Mouse (Mus musculus) embryonic facial prominence, embryonic 10.5 days (tissue): Measurements from ENCODE around the gene Dchs2. TPM values are rescaled to one million over a fixed set of nuclear protein-coding genes. Genes with fewer than 3 reads are reported as not detected.

Source experiments
- DNase-seq: peaks from one replicate; pipeline ENCODE4 v3.0.0-alpha.2; 2017; ENCODE audit warnings: low spot score
- H3K27ac ChIP-seq: fragments of 300-500 bp; sonication (generic); replicated peaks from 2 replicates; pipeline ENCODE4 v1.5.1; 2016; ENCODE audit warnings: mild to moderate bottlenecking
- H3K27me3 ChIP-seq: fragments of 300-500 bp; sonication (generic); replicated peaks from 2 replicates; pipeline ENCODE4 v1.6.1; 2016; ENCODE audit warnings: low read depth, mild to moderate bottlenecking; ENCODE audit not compliant: poor library complexity, severe bottlenecking
- H3K36me3 ChIP-seq: fragments of 300-500 bp; sonication (generic); replicated peaks from 2 replicates; pipeline ENCODE4 v1.6.1; 2016; ENCODE audit warnings: mild to moderate bottlenecking, moderate library complexity
- H3K4me1 ChIP-seq: fragments of 300-500 bp; sonication (generic); 2 replicates; pipeline ENCODE4 v1.6.1; 2016
- H3K4me3 ChIP-seq: fragments of 300-500 bp; sonication (generic); 2 replicates; pipeline ENCODE4 v1.5.1; 2016; ENCODE audit warnings: mild to moderate bottlenecking, moderate library complexity
- H3K9me3 ChIP-seq: fragments of 300-500 bp; sonication (generic); 2 replicates; pipeline ENCODE4 v1.6.1; 2016; ENCODE audit warnings: mild to moderate bottlenecking
- WGBS: fragments of 180-500 bp; shearing (Covaris S2); methylation state at CpG from one replicate; pipeline ENCODE4 v1.1.7; 2016; 5-methylcytosine and 5-hydroxymethylcytosine counted together
- polyA plus RNA-seq: library from polyadenylated mRNA; unstranded; fragments of >200 nt; fragmentation: Nextera tagmentation; extraction: Ambion mirVana; gene quantifications from 2 replicates; pipeline ENCODE4 v1.2.1, GENCODE M21; 2016

Dchs2 gene
- polyA plus RNA-seq, 1 experiment from 2014 or later = 0.04 TPM

DNA sequence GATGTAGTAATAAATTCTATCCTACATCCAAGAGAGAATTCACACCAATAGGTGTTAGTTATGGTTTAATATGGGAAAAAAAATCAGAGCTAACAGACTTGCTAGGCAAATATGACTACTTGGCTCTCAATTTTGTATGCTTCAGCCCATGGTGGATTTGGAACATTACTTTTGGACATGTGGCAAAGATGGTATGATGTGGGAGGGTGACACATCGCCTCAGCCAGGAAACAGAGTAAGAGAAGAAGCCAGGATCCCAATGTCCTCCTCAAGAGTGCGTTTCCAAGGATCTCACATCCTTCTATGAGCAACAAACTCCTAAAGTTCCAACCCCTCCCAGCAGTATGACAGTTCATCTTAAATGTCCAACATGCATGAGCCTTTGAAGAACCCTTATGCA, 92.4 kb downstream of the Dchs2 start:
- no peaks in the 10 kb centered on the region for H3K36me3 ChIP-seq
- DNase-seq = no peak
- H3K27me3 ChIP-seq = no peaks in the 10 kb centered on the region
- WGBS = 86% methylated on average over 2 of the region's 2 CpGs
- no peaks in the 10 kb centered on the region for H3K9me3 ChIP-seq
- H3K27ac ChIP-seq = no peak overlapping the region
- H3K4me3 ChIP-seq = no peak overlapping the region
- no peaks in the 10 kb centered on the region for H3K4me1 ChIP-seq

- DNase-seq = no peak
- H3K4me3 ChIP-seq = no peak overlapping the region
- 71% methylated on average over 5 of the region's 5 CpGs for WGBS
- no peak overlapping the region for H3K27ac ChIP-seq
- H3K27me3 ChIP-seq = no peaks in the 10 kb centered on the region
- no peaks in the 10 kb centered on the region for H3K36me3 ChIP-seq
- H3K9me3 ChIP-seq = no peaks in the 10 kb centered on the region
- no peaks in the 10 kb centered on the region for H3K4me1 ChIP-seq
These were observed 94.4 kb downstream of the Dchs2 start for GRCm38 (mm10) chr3:83222125-83222524.

DNA sequence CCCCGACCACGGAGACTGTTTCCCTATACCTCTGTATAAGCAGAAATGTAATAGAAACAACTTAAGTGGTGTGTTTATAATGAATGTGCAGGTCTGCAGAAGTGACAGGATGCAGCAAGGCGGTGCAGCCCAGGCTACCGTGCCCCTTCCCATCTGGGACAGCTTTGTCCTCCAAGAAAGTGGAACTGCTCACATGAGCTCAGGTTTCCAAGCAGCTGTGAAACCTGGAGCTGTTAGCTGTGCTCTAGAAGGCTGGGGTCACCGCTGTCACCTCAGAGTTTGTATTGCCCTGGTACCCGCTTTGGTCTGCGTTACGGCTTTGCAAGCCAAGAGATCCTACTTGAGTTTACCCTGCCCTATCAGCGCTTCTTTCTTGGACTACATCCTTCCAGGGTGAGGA, 100.6 kb downstream of the Dchs2 start:
- Histone ChIP-seq H3K27ac (no peak overlapping the region), H3K36me3 (no peaks in the 10 kb centered on the region), H3K27me3 (no peaks in the 10 kb centered on the region), H3K4me1 (peaks cover 7% of the 10 kb centered on the region), H3K9me3 (no peaks in the 10 kb centered on the region), H3K4me3 (no peak overlapping the region)
- WGBS = 69% methylated on average over 9 of the region's 9 CpGs
- DNase-seq = no peak

DNA sequence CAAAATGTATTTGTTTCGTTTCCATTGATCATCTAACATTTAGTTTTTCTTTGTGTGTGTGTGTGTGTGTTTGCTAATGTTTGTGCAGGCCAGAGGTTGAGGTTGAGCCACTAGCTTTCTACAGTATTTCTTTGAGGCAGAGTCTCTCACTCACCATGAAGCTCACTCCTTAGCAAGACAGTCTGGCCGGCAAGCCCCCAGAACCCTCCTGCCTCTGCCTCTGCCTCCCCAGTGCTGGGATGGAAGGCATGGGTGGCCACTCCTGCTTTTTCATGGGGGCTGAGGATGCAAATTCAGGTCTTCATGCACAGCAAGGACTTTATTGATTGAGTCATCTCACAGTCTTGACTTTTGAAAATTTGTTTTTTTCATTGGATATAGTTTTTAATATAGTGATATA, 102.6 kb downstream of the Dchs2 start:
- Histone ChIP-seq H3K4me1 (peaks cover 15% of the 10 kb centered on the region), H3K4me3 (no peak overlapping the region), H3K27me3 (no peaks in the 10 kb centered on the region), H3K9me3 (no peaks in the 10 kb centered on the region), H3K27ac (no peak overlapping the region), H3K36me3 (no peaks in the 10 kb centered on the region)
- no peak for DNase-seq
- WGBS = 91% methylated on average over 2 of the region's 2 CpGs

DNA sequence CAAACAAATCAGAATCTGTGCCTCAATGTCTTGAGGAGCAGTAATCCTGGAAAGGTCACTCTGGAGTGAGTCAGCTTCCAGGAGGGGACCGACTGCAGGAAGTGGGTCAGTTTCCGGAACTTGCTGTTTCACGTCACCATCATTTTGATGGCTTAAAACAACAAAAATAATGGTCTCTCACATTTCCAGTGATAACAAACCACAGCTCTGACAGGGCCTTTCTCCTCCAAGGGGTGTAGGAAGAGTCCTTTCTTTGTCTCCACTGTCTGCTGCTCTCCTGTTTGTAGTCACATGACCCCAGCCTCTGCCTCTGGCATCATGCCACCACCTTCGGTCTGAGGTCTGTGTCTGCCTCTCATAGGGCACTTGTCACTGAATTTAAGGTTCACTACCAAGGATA, 106.7 kb downstream of the Dchs2 start:
- 66% methylated on average over 4 of the region's 4 CpGs for WGBS
- no peak overlapping the region for H3K27ac ChIP-seq
- H3K36me3 ChIP-seq = no peaks in the 10 kb centered on the region
- H3K9me3 ChIP-seq = no peaks in the 10 kb centered on the region
- no peak overlapping the region for H3K4me3 ChIP-seq
- DNase-seq = no peak
- 0 out of 2 replicates have a peak, but pooled peaks cover 8% of the 10 kb centered on the region for H3K4me1 ChIP-seq
- no peaks in the 10 kb centered on the region for H3K27me3 ChIP-seq

DNA sequence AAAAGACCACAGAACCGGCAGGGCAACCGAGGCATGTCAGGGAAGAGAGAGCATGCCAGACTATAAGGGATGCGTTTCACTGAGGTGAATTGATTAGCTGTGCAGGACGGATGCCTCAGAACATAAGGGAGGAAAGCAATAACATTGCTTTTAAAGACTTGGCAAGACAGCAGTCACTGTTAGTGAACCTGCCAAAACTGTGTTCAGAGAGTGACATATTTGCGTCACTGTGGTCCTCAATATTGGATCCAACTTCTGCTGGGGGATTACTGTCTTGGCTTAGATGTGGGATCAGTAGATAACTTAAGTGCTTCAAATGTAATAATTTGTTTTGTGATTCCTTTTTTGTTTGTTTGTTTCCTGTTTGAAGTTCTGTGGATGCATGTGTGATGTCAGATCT, 107.3 kb downstream of the Dchs2 start:
- WGBS = 87% methylated on average over 5 of the region's 5 CpGs
- Histone ChIP-seq H3K9me3 (no peaks in the 10 kb centered on the region), H3K27ac (no peak overlapping the region), H3K27me3 (no peaks in the 10 kb centered on the region), H3K4me3 (no peak overlapping the region), H3K4me1 (0 out of 2 replicates have a peak, but pooled peaks cover 8% of the 10 kb centered on the region), H3K36me3 (no peaks in the 10 kb centered on the region)
- DNase-seq = no peak

- no peaks in the 10 kb centered on the region for H3K27me3 ChIP-seq
- H3K4me3 ChIP-seq = no peak overlapping the region
- no peaks in the 10 kb centered on the region for H3K4me1 ChIP-seq
- no peak for DNase-seq
- WGBS = 83% methylated on average over 5 of the region's 5 CpGs
- H3K9me3 ChIP-seq = no peaks in the 10 kb centered on the region
- H3K27ac ChIP-seq = no peak overlapping the region
- no peaks in the 10 kb centered on the region for H3K36me3 ChIP-seq
These were observed 118.8 kb downstream of the Dchs2 start for GRCm38 (mm10) chr3:83246536-83246935.

GRCm38 (mm10) chr3:83250001-83250545, 122.3 kb downstream of the Dchs2 start:
- H3K27ac ChIP-seq = no peak overlapping the region
- no peaks in the 10 kb centered on the region for H3K27me3 ChIP-seq
- H3K36me3 ChIP-seq = no peaks in the 10 kb centered on the region
- H3K4me3 ChIP-seq = no peak overlapping the region
- no peak for DNase-seq
- H3K4me1 ChIP-seq = no peaks in the 10 kb centered on the region
- no peaks in the 10 kb centered on the region for H3K9me3 ChIP-seq
- 88% methylated on average over 4 of the region's 4 CpGs for WGBS

DNA sequence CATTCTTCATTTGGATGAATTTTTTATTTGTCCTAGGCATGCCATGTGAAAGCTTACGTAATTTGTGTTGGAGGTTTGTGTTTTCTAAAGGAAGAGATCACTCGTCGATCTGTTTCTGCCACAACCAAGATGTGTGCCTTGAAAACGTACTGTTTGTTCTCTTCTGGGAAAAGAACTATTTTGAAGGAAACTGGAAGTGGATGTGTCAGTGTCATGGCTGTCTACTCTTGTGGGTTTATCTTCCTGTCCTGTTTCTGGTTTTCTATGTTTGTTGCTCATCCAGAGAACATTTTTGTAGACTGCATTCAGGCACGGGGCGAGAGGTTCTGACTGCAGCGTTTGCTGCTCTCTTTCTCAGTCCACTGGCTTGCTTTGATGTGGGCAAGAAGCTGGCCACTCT, 124.2 kb downstream of the Dchs2 start:
- Histone ChIP-seq H3K9me3 (no peaks in the 10 kb centered on the region), H3K27ac (no peak overlapping the region), H3K4me1 (no peaks in the 10 kb centered on the region), H3K36me3 (no peaks in the 10 kb centered on the region), H3K4me3 (no peak overlapping the region), H3K27me3 (no peaks in the 10 kb centered on the region)
- WGBS = 81% methylated on average over 7 of the region's 7 CpGs
- DNase-seq = no peak

DNA sequence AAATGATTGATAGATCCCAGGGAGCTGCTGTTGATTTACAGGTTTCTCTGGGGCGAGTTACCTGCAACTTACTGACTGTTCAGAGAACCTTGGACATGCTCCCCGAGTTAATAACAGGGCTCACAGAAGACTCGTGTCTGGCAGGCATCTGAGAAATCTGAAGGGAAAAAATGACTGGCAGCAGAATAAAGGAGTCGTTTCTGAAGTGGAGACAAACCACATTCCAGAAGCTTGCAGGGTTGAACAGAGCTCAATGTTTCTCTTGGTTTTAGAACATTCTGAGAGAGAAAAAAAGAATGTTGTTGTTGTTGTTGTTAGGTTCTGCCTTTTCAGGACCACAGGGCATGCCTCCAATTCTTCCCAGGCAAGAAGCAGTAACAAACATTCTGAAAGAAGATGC, 131.7 kb downstream of the Dchs2 start:
- no peaks in the 10 kb centered on the region for H3K4me1 ChIP-seq
- WGBS = 56% methylated on average over 4 of the region's 4 CpGs

DNA sequence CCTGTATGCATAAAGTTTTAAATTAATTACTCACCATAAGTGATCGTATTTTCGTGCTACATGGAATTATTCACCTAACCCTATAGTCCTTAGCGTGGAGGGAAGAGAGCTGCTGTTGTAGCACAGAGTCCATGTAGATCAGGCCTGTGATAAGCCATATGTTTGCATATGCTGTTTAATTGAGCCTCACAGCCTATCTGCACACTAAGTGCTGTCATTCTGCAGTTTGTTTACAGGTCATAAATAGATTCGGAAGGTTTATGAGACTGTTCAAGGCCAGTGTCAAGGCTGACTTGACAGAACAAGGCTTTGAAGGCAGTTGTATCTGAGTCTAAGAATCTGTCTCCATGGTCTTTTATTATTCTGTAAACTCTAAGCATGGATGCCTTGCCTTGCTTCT, 138.3 kb downstream of the Dchs2 start:
- 91% methylated on average over 4 of the region's 4 CpGs for WGBS
- Histone ChIP-seq H3K4me1 (no peaks in the 10 kb centered on the region), H3K27ac (no peak overlapping the region), H3K9me3 (no peaks in the 10 kb centered on the region), H3K36me3 (no peaks in the 10 kb centered on the region), H3K27me3 (no peaks in the 10 kb centered on the region), H3K4me3 (no peak overlapping the region)
- no peak for DNase-seq

More for the DNA sequence above, 131.7 kb downstream of the Dchs2 start:
- DNase-seq = no peak
- Histone ChIP-seq H3K27me3 (no peaks in the 10 kb centered on the region), H3K9me3 (no peaks in the 10 kb centered on the region), H3K27ac (no peak overlapping the region), H3K4me3 (no peak overlapping the region), H3K36me3 (no peaks in the 10 kb centered on the region)

GRCm38 (mm10) chr3:83270228-83270627, 142.5 kb downstream of the Dchs2 start:
- H3K4me1 ChIP-seq = peaks cover 3% of the 10 kb centered on the region; the same call in 1 of the 2 replicates
- H3K27me3 ChIP-seq = no peaks in the 10 kb centered on the region; the same call in 1 of the 2 replicates
- 86% methylated on average over 14 of the region's 14 CpGs for WGBS
- no peak overlapping the region for H3K4me3 ChIP-seq
- H3K9me3 ChIP-seq = no peaks in the 10 kb centered on the region
- H3K27ac ChIP-seq = no peak overlapping the region
- H3K36me3 ChIP-seq = no peaks in the 10 kb centered on the region
- DNase-seq = no peak

DNA sequence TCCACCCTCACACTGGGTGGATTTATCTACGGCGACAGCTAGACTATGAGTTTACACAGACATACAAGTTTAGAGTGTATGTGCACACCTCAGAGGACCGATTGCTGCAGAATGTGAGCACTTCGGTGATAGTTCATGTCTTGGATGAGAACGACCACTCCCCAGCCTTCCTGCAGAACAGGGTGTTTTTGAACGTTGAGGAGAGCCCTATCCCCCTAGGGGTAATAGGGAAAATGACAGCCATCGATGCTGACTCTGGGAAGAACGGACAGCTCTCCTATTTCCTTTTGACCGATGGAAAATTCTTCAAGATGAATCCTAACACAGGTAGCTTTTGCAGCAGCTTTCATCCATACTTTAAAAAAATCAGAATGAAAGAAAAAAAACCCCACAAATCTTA, 143.2 kb downstream of the Dchs2 start:
- WGBS = 63% methylated on average over 9 of the region's 9 CpGs
- Histone ChIP-seq H3K4me1 (peaks cover 3% of the 10 kb centered on the region; the same call in 1 of the 2 replicates), H3K27ac (no peak overlapping the region), H3K36me3 (no peaks in the 10 kb centered on the region), H3K4me3 (no peak overlapping the region), H3K27me3 (no peaks in the 10 kb centered on the region; the same call in 1 of the 2 replicates), H3K9me3 (no peaks in the 10 kb centered on the region)
- no peak for DNase-seq
